Mouse (Mus musculus): Measurements from ENCODE around the gene Olfr1166. TPM values are rescaled to one million over a fixed set of nuclear protein-coding genes. Genes with fewer than 3 reads are reported as not detected.

Gene Olfr1166
- polyA plus RNA-seq (2015; fragmentation: Nextera tagmentation; extraction: Ambion mirVana): not detected in 2 replicates

DNA sequence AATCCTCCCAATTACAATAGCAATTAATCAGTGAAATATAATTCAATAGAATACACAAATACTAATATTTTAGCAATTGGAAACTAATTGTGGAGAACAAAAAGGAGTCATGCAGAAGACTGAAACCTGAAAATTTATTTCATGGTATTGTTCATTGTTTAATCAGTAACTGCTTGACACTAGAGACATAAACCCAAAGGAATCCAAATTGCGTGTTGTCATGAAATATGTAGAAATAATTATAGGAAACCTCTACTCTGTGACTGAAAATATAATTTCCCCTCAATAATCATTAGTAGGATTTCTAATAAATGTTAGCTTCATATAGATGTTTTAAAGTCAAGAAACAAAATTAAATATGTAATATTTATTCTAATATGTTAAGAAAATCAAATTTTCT, at the start of gene Olfr1166:
Gene Olfr1166 (minus strand): TSS at position 101 of the 400 bp plus-strand sequence.

DNA sequence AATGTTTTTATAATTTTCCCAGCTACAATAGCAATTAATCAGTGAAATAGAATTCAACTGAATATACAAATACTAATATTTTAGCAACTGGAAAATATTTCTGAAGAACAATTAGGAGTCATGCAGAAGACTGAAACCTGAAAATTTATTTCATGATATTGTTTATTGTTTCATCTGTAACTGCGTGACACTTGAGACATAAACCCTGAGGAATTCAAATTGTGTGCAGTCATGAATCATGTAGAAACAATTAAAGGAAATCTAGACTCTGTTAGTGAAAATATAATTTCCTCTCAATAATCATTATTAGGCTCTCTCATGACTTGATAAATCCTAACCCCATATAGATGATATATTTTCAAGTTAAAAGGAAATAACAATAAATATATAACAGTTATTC, 27.0 kb upstream of the Olfr1166 start, which contains the start of gene Olfr1167:
Gene Olfr1167 (minus strand): TSS at position 101 of the 400 bp plus-strand sequence.

GRCm38 (mm10) chr2:88093866-88094265, 34.2 kb downstream of the Olfr1166 start, which contains the start of gene Olfr1164:
Olfr1164 (minus strand) TSS chr2:88093966.

Other genes starting within 250 kb of the Olfr1166 start
- gene Olfr1153, start 233.3 kb downstream of the Olfr1166 start, polyA plus RNA-seq (2015; fragmentation: Nextera tagmentation; extraction: Ambion mirVana): not detected in 2 replicates
- gene Olfr1154, start 223.1 kb downstream of the Olfr1166 start, polyA plus RNA-seq (2015; fragmentation: Nextera tagmentation; extraction: Ambion mirVana): not detected in 2 replicates
- not detected in 2 replicates for gene Olfr1155, start 183.1 kb downstream of the Olfr1166 start, polyA plus RNA-seq (2015; fragmentation: Nextera tagmentation; extraction: Ambion mirVana)
- gene Olfr1156, start 175.2 kb downstream of the Olfr1166 start, polyA plus RNA-seq (2015; fragmentation: Nextera tagmentation; extraction: Ambion mirVana): not detected in 2 replicates
- not detected in 2 replicates for gene Olfr1157, start 160.0 kb downstream of the Olfr1166 start, polyA plus RNA-seq (2015; fragmentation: Nextera tagmentation; extraction: Ambion mirVana)
- not detected in 2 replicates for gene Olfr74, start 153.6 kb downstream of the Olfr1166 start, polyA plus RNA-seq (2015; fragmentation: Nextera tagmentation; extraction: Ambion mirVana)
- not detected in 2 replicates for gene Olfr1158, start 138.2 kb downstream of the Olfr1166 start, polyA plus RNA-seq (2015; fragmentation: Nextera tagmentation; extraction: Ambion mirVana)
- gene Olfr1160, start 120.0 kb downstream of the Olfr1166 start, polyA plus RNA-seq (2015; fragmentation: Nextera tagmentation; extraction: Ambion mirVana): not detected in 2 replicates
- not detected in 2 replicates for gene Olfr1161, start 105.5 kb downstream of the Olfr1166 start, polyA plus RNA-seq (2015; fragmentation: Nextera tagmentation; extraction: Ambion mirVana)
- gene Olfr73, start 90.6 kb downstream of the Olfr1166 start, polyA plus RNA-seq (2015; fragmentation: Nextera tagmentation; extraction: Ambion mirVana): not detected in 2 replicates
- gene Olfr1162, start 77.1 kb downstream of the Olfr1166 start, polyA plus RNA-seq (2015; fragmentation: Nextera tagmentation; extraction: Ambion mirVana): not detected in 2 replicates
- not detected in 2 replicates for gene Olfr1163, start 56.4 kb downstream of the Olfr1166 start, polyA plus RNA-seq (2015; fragmentation: Nextera tagmentation; extraction: Ambion mirVana)
- gene Olfr1164, start 34.3 kb downstream of the Olfr1166 start, polyA plus RNA-seq (2015; fragmentation: Nextera tagmentation; extraction: Ambion mirVana): not detected in 2 replicates
- gene Olfr1167, start 26.9 kb upstream of the Olfr1166 start, polyA plus RNA-seq (2015; fragmentation: Nextera tagmentation; extraction: Ambion mirVana): not detected in 2 replicates
- not detected in 2 replicates for gene Olfr1168, start 53.6 kb upstream of the Olfr1166 start, polyA plus RNA-seq (2015; fragmentation: Nextera tagmentation; extraction: Ambion mirVana)
- gene Olfr1170, start 100.1 kb upstream of the Olfr1166 start, polyA plus RNA-seq (2015; fragmentation: Nextera tagmentation; extraction: Ambion mirVana): not detected in 2 replicates
- gene Olfr1173, start 151.6 kb upstream of the Olfr1166 start, polyA plus RNA-seq (2015; fragmentation: Nextera tagmentation; extraction: Ambion mirVana): not detected in 2 replicates
- gene Olfr1174-ps, start 186.9 kb upstream of the Olfr1166 start, polyA plus RNA-seq (2015; fragmentation: Nextera tagmentation; extraction: Ambion mirVana): not detected in 2 replicates
- gene Olfr1175-ps, start 198.9 kb upstream of the Olfr1166 start, polyA plus RNA-seq (2015; fragmentation: Nextera tagmentation; extraction: Ambion mirVana): not detected in 2 replicates
- gene Olfr1176, start 208.4 kb upstream of the Olfr1166 start, polyA plus RNA-seq (2015; fragmentation: Nextera tagmentation; extraction: Ambion mirVana): not detected in 2 replicates
- gene Olfr1177-ps, start 218.2 kb upstream of the Olfr1166 start, polyA plus RNA-seq (2015; fragmentation: Nextera tagmentation; extraction: Ambion mirVana): not detected in 2 replicates

Measured in spleen, postnatal 0 days (tissue).